Mouse (Mus musculus) cerebellum, adult 2 months (tissue): ENCODE results near the gene Tbcel.

Experiments
- CTCF ChIP-seq: fragments of 200-500 bp; IDR thresholded peaks from 2 replicates; pipeline ENCODE4 v1.5.1; 2011; ENCODE audit warnings: low read depth, mild to moderate bottlenecking, control low read depth, low read length, moderate library complexity, borderline replicate concordance; ENCODE audit not compliant: insufficient read depth
- POLR2A ChIP-seq: fragments of 200-500 bp; IDR thresholded peaks from 2 replicates; pipeline ENCODE4 v1.6.1; 2011; ENCODE audit warnings: low read length, control low read depth, borderline replicate concordance; ENCODE audit not compliant: insufficient read depth

- TF ChIP-seq CTCF = no peak
- no peak for TF ChIP-seq POLR2A
Measured at GRCm38 (mm10) chr9:42428060-42428924, 79.3 kb downstream of the Tbcel start.
